Mouse (Mus musculus) embryonic facial prominence, embryonic 15.5 days (tissue): ENCODE measurements around the gene Gm17387. TPM values are rescaled to one million over a fixed set of nuclear protein-coding genes. Genes with fewer than 3 reads are reported as not detected.
"Not testable (repeated sequence)": the region's sequence is repeated elsewhere in the genome, so short reads cannot be mapped to it uniquely, and the experiment has no call there.

Source experiments
- ATAC-seq: fragments of 200-750 bp; cut with Nextera tagmentation; 2 replicates; pipeline ENCODE4 v1.8.0; 2017; ENCODE audit warnings: low read depth, moderate TSS enrichment; ENCODE audit not compliant: insufficient number of reproducible peaks, low FRiP score, low TSS enrichment
- H3K27ac ChIP-seq: fragments of 300-500 bp; sonication (generic); replicated peaks from 2 replicates; pipeline ENCODE4 v1.5.1; 2015; ENCODE audit warnings: mild to moderate bottlenecking, inconsistent platforms
- H3K27me3 ChIP-seq: fragments of 300-500 bp; sonication (generic); 2 replicates; pipeline ENCODE4 v1.6.1; 2015; ENCODE audit warnings: inconsistent platforms
- H3K36me3 ChIP-seq: fragments of 300-500 bp; sonication (generic); 2 replicates; pipeline ENCODE4 v1.6.1; 2015; ENCODE audit warnings: mild to moderate bottlenecking, inconsistent platforms
- H3K4me1 ChIP-seq: fragments of 300-500 bp; sonication (generic); 2 replicates; pipeline ENCODE4 v1.6.1; 2015; ENCODE audit warnings: inconsistent platforms
- H3K4me2 ChIP-seq: fragments of 300-500 bp; sonication (generic); replicated peaks from 2 replicates; pipeline ENCODE4 v1.6.1; 2015; ENCODE audit warnings: mild to moderate bottlenecking, inconsistent platforms
- H3K4me3 ChIP-seq: fragments of 300-500 bp; sonication (generic); replicated peaks from 2 replicates; pipeline ENCODE4 v1.5.1; 2015; ENCODE audit warnings: mild to moderate bottlenecking, inconsistent platforms
- H3K9ac ChIP-seq: fragments of 300-500 bp; sonication (generic); 2 replicates; pipeline ENCODE4 v1.6.1; 2015; ENCODE audit warnings: inconsistent platforms
- H3K9me3 ChIP-seq: fragments of 300-500 bp; sonication (generic); replicated peaks from 2 replicates; pipeline ENCODE4 v1.6.1; 2016; ENCODE audit warnings: inconsistent platforms
- WGBS: fragments of 180-500 bp; shearing (Covaris S2); methylation state at CpG from one replicate; pipeline ENCODE4 v1.1.7; 2015; 5-methylcytosine and 5-hydroxymethylcytosine counted together
- polyA plus RNA-seq: library from polyadenylated mRNA; unstranded; fragments of >200 nt; fragmentation: Nextera tagmentation; extraction: Ambion mirVana; gene quantifications from 2 replicates; pipeline ENCODE4 v1.2.1, GENCODE M21; 2015

The Gm17387 gene
- polyA plus RNA-seq, 1 experiment from 2014 or later: not detected

GRCm38 (mm10) chr7:141017824-141018223 is 11.1 kb upstream of the Gm17387 start, which contains the start of gene Ifitm6:
Gene Ifitm6, minus strand, starts transcription at chr7:141017924.
- H3K4me2 ChIP-seq, H3K9me3 ChIP-seq, ATAC-seq, H3K36me3 ChIP-seq, H3K9ac ChIP-seq, H3K4me1 ChIP-seq, H3K4me3 ChIP-seq, H3K27me3 ChIP-seq, H3K27ac ChIP-seq: not testable (repeated sequence)
- 88% methylated on average over 1 of the region's 1 CpGs for WGBS

- H3K4me3 ChIP-seq: no peak overlapping the region
- H3K4me1 ChIP-seq: no peaks in the 10 kb centered on the region
- H3K4me2 ChIP-seq: no peak overlapping the region
- H3K36me3 ChIP-seq: no peaks in the 10 kb centered on the region
- 89% methylated on average over 5 of the region's 5 CpGs for whole genome bisulfite sequencing
- no peaks in the 10 kb centered on the region for H3K9me3 ChIP-seq
- no peak overlapping the region for H3K9ac ChIP-seq
- ATAC-seq: no peak
- H3K27ac ChIP-seq: no peak overlapping the region
- H3K27me3 ChIP-seq: no peaks in the 10 kb centered on the region
These were observed 9.9 kb upstream of the Gm17387 start for GRCm38 (mm10) chr7:141019028-141019427.

- Histone ChIP-seq H3K27ac (no peak overlapping the region), H3K9ac (no peak overlapping the region), H3K4me3 (no peak overlapping the region), H3K27me3 (no peaks in the 10 kb centered on the region), H3K9me3 (no peaks in the 10 kb centered on the region), H3K4me1 (no peaks in the 10 kb centered on the region), H3K36me3 (no peaks in the 10 kb centered on the region), H3K4me2 (no peak overlapping the region)
- no peak for ATAC-seq
- WGBS: 70% methylated on average over 14 of the region's 14 CpGs
These were observed 7.2 kb upstream of the Gm17387 start for GRCm38 (mm10) chr7:141021489-141022449.

GRCm38 (mm10) chr7:141024865-141025838 is 3.8 kb upstream of the Gm17387 start:
- no peak overlapping the region for H3K4me2 ChIP-seq
- no peak overlapping the region for H3K27ac ChIP-seq
- no peaks in the 10 kb centered on the region for H3K9me3 ChIP-seq
- H3K4me3 ChIP-seq: no peak overlapping the region
- WGBS: 51% methylated on average over 6 of the region's 6 CpGs
- H3K9ac ChIP-seq: no peak overlapping the region
- no peaks in the 10 kb centered on the region for H3K4me1 ChIP-seq
- no peaks in the 10 kb centered on the region for H3K27me3 ChIP-seq
- no peaks in the 10 kb centered on the region for H3K36me3 ChIP-seq
- no peak for ATAC-seq

- H3K27ac ChIP-seq: peak overlapping the region; percentile 17
- WGBS: 50% methylated on average over 6 of the region's 6 CpGs
These were observed 2.7 kb upstream of the Gm17387 start for GRCm38 (mm10) chr7:141026097-141026739.

GRCm38 (mm10) chr7:141026740-141027098 is 2.2 kb upstream of the Gm17387 start:
- Histone ChIP-seq H3K9ac (no peak overlapping the region), H3K36me3 (no peaks in the 10 kb centered on the region), H3K27me3 (no peaks in the 10 kb centered on the region), H3K4me1 (no peaks in the 10 kb centered on the region), H3K4me3 (no peak overlapping the region), H3K27ac (peak overlapping the region; percentile 17), H3K4me2 (no peak overlapping the region), H3K9me3 (no peaks in the 10 kb centered on the region)
- no peak for ATAC-seq
- WGBS: 67% methylated on average over 5 of the region's 5 CpGs

More at GRCm38 (mm10) chr7:141026097-141026739, 2.7 kb upstream of the Gm17387 start:
- H3K4me2 ChIP-seq: no peak overlapping the region
- no peak overlapping the region for H3K9ac ChIP-seq
- ATAC-seq: no peak
- H3K4me1 ChIP-seq: no peaks in the 10 kb centered on the region
- H3K36me3 ChIP-seq: no peaks in the 10 kb centered on the region
- no peak overlapping the region for H3K4me3 ChIP-seq
- no peaks in the 10 kb centered on the region for H3K9me3 ChIP-seq
- H3K27me3 ChIP-seq: no peaks in the 10 kb centered on the region

- no peak overlapping the region for H3K9ac ChIP-seq
- H3K4me3 ChIP-seq: no peak overlapping the region
- no peaks in the 10 kb centered on the region for H3K27me3 ChIP-seq
- no peak overlapping the region for H3K27ac ChIP-seq
- no peaks in the 10 kb centered on the region for H3K9me3 ChIP-seq
- H3K4me1 ChIP-seq: peaks cover 3% of the 10 kb centered on the region; the same call in 1 of the 2 replicates
- H3K36me3 ChIP-seq: no peaks in the 10 kb centered on the region
- WGBS: 48% methylated on average over 3 of the region's 3 CpGs
- no peak overlapping the region for H3K4me2 ChIP-seq
- no peak for ATAC-seq
These were observed 1.5 kb downstream of the Gm17387 start for GRCm38 (mm10) chr7:141030390-141030789.

- Histone ChIP-seq H3K27me3 (no peaks in the 10 kb centered on the region), H3K4me2 (no peak overlapping the region), H3K4me3 (no peak overlapping the region), H3K9ac (no peak overlapping the region), H3K36me3 (no peaks in the 10 kb centered on the region), H3K4me1 (peaks cover 3% of the 10 kb centered on the region; the same call in 1 of the 2 replicates), H3K27ac (no peak overlapping the region), H3K9me3 (no peaks in the 10 kb centered on the region)
- ATAC-seq: peak; percentile 47; the same call in 1 of the 2 replicates
- WGBS: 67% methylated on average over 9 of the region's 9 CpGs
These were observed 3.7 kb downstream of the Gm17387 start for GRCm38 (mm10) chr7:141032458-141033167.

GRCm38 (mm10) chr7:141036624-141037023 is 7.7 kb downstream of the Gm17387 start:
- peaks cover 11% of the 10 kb centered on the region for H3K4me1 ChIP-seq
- H3K9ac ChIP-seq, H3K36me3 ChIP-seq, H3K9me3 ChIP-seq, H3K4me3 ChIP-seq, H3K4me2 ChIP-seq, ATAC-seq, H3K27ac ChIP-seq, H3K27me3 ChIP-seq: not testable (repeated sequence)
- 87% methylated on average over 1 of the region's 2 CpGs for WGBS
